Mouse (Mus musculus): ENCODE data around the gene Slc34a1.
"Not testable (repeated sequence)": the region's sequence is repeated elsewhere in the genome, so short reads cannot be mapped to it uniquely, and the experiment has no call there.

DNA sequence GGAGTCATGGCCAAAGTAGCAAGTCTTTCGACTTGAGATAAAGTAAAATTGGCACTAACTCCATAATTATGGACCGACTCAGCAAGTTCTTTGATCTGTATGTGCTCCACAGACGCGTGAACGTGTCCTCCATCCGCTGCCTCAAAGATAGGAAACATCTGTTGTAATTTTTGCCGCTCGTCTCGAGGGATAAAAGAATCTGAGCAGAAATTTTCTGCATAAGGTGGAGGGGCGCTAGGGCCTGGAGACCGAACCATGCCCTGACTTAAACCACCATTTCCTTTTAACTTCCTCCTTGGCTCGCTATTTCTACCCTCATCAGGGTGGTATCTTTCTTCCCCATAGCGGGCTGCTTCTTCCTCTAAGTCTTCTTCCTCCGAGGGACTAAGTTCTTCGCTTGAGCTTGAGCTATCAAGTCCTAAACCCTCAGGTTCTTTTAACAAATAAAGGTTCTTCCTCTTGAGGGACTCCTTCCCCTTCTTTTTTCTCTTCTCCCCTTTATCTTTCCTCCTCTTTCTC lies 39.2 kb downstream of the Slc34a1 start:
- not testable (repeated sequence) for TF ChIP-seq CTCF (IDR thresholded peaks at IDR 0.05; ENCODE audit: low read depth, low read length); GATA1 (IDR thresholded peaks at IDR 0.05; ENCODE audit: borderline replicate concordance, low read length)
